Mouse (Mus musculus) spleen, adult 2 months (tissue): ENCODE results near the gene Pusl1. TPM values are rescaled to one million over a fixed set of nuclear protein-coding genes. Genes with fewer than 3 reads are reported as not detected.

Source experiments
- DNase-seq, 2 experiments: peaks; one replicate each; pipeline versions ENCODE4 v3.0.0 to v3.0.0-alpha.2; 2012 to 2021; ENCODE audit warnings: low spot score in 2 of 2, low read depth in 1 of 2
- H3K27ac ChIP-seq: fragments of 200-500 bp; 2 replicates; pipeline ENCODE4 v1.5.1; 2012; ENCODE audit warnings: low read length, inconsistent platforms; ENCODE audit not compliant: insufficient read depth
- H3K27me3 ChIP-seq: fragments of 200-500 bp; 2 replicates; pipeline ENCODE4 v1.6.1; 2012; ENCODE audit warnings: mild to moderate bottlenecking, moderate library complexity, low read length, inconsistent platforms; ENCODE audit not compliant: control insufficient read depth, insufficient read depth
- H3K36me3 ChIP-seq: fragments of 200-500 bp; 2 replicates; pipeline ENCODE4 v1.6.1; 2012; ENCODE audit warnings: mild to moderate bottlenecking, low read length, inconsistent platforms; ENCODE audit not compliant: control insufficient read depth, insufficient read depth
- H3K4me1 ChIP-seq: fragments of 200-500 bp; 2 replicates; pipeline ENCODE4 v1.6.1; 2011; ENCODE audit warnings: inconsistent platforms; ENCODE audit not compliant: control insufficient read depth, insufficient read depth, insufficient read length
- H3K4me3 ChIP-seq: fragments of 200-500 bp; 2 replicates; pipeline ENCODE4 v1.5.1; 2011; ENCODE audit warnings: mild to moderate bottlenecking, inconsistent platforms; ENCODE audit not compliant: insufficient read depth, insufficient read length; ENCODE audit errors: extremely low read depth
- CTCF ChIP-seq: fragments of 200-500 bp; IDR thresholded peaks from 2 replicates; pipeline ENCODE4 v1.5.1; 2011; ENCODE audit warnings: mild to moderate bottlenecking, inconsistent platforms; ENCODE audit not compliant: insufficient read depth, insufficient read length, insufficient replicate concordance; ENCODE audit errors: extremely low read depth
- POLR2A ChIP-seq: fragments of 200-500 bp; IDR thresholded peaks from 2 replicates; pipeline ENCODE4 v1.6.1; 2011; ENCODE audit warnings: low read depth, low read length, inconsistent platforms
- WGBS: fragments of 180-500 bp; shearing (Covaris S2); methylation state at CpG from one replicate; pipeline ENCODE4 v1.1.7; 2018; 5-methylcytosine and 5-hydroxymethylcytosine counted together
- polyA plus RNA-seq: library from polyadenylated mRNA; depleted of rRNA; stranded (reverse); fragments of >200 nt; gene quantifications from 2 replicates; pipeline ENCODE4 v1.2.3, GENCODE M21; 2012

The Pusl1 gene
- polyA plus RNA-seq, 1 experiment = 48.8 TPM

- DNase-seq = no peak
- peaks cover 20% of the 10 kb centered on the region for H3K36me3 ChIP-seq
- no peak for TF ChIP-seq POLR2A
- TF ChIP-seq CTCF = no peak
- peak overlapping the region; percentile 69 for H3K4me3 ChIP-seq
- peaks cover 6% of the 10 kb centered on the region; the same call in 1 of the 2 replicates for H3K4me1 ChIP-seq
- no peak overlapping the region for H3K27ac ChIP-seq
- 10% methylated on average over 22 of the region's 22 CpGs for WGBS
- H3K27me3 ChIP-seq = no peaks in the 10 kb centered on the region
These were observed 22.8 kb downstream of the Pusl1 start for GRCm38 (mm10) chr4:155868614-155869298.

GRCm38 (mm10) chr4:155863001-155863400, 28.6 kb downstream of the Pusl1 start, which contains the start of gene Tas1r3:
Gene Tas1r3 (minus strand): TSS chr4:155863362.
- Histone ChIP-seq H3K27ac (no peak within 1 kb of the TSS), H3K4me3 (no peak within 1 kb of the TSS), H3K36me3 (peaks cover 16% of the 10 kb centered on the region), H3K4me1 (no peaks in the 10 kb centered on the region), H3K27me3 (no peaks in the 10 kb centered on the region)
- 82% methylated on average over 5 of the region's 5 CpGs for WGBS
- TF ChIP-seq CTCF (no peak), POLR2A (no peak)
- DNase-seq = no peak

GRCm38 (mm10) chr4:155861787-155862186, 29.8 kb downstream of the Pusl1 start:
- no peaks in the 10 kb centered on the region for H3K27me3 ChIP-seq
- H3K36me3 ChIP-seq = peaks cover 15% of the 10 kb centered on the region
- TF ChIP-seq CTCF (no peak), POLR2A (no peak)
- no peak for DNase-seq
- 88% methylated on average over 7 of the region's 7 CpGs for WGBS
- no peak overlapping the region for H3K4me3 ChIP-seq
- no peaks in the 10 kb centered on the region for H3K4me1 ChIP-seq
- H3K27ac ChIP-seq = no peak overlapping the region

- TF ChIP-seq POLR2A = no peak
- TF ChIP-seq CTCF = no peak
- no peak overlapping the region for H3K27ac ChIP-seq
- no peaks in the 10 kb centered on the region for H3K27me3 ChIP-seq
- 58% methylated on average over 13 of the region's 13 CpGs for WGBS
- H3K4me3 ChIP-seq = no peak overlapping the region
- no peaks in the 10 kb centered on the region for H3K4me1 ChIP-seq
- H3K36me3 ChIP-seq = peaks cover 18% of the 10 kb centered on the region
- DNase-seq = no peak
These were observed 32.3 kb downstream of the Pusl1 start for GRCm38 (mm10) chr4:155859318-155859717.

GRCm38 (mm10) chr4:155856881-155857280, 34.7 kb downstream of the Pusl1 start:
- no peak overlapping the region for H3K4me3 ChIP-seq

GRCm38 (mm10) chr4:155856071-155856470, 35.5 kb downstream of the Pusl1 start:
- WGBS = 92% methylated on average over 12 of the region's 12 CpGs
- DNase-seq = no peak
- peaks cover 18% of the 10 kb centered on the region for H3K36me3 ChIP-seq

More at GRCm38 (mm10) chr4:155856881-155857280, 34.7 kb downstream of the Pusl1 start:
- Histone ChIP-seq H3K27ac (no peak overlapping the region), H3K36me3 (peaks cover 18% of the 10 kb centered on the region), H3K27me3 (no peaks in the 10 kb centered on the region), H3K4me1 (no peaks in the 10 kb centered on the region)
- 79% methylated on average over 3 of the region's 3 CpGs for WGBS
- no peak for DNase-seq
- no peak for TF ChIP-seq POLR2A
- TF ChIP-seq CTCF = no peak

GRCm38 (mm10) chr4:155854991-155855390, 36.6 kb downstream of the Pusl1 start:
- H3K4me1 ChIP-seq = no peaks in the 10 kb centered on the region; the same call in 1 of the 2 replicates
- no peak overlapping the region for H3K27ac ChIP-seq
- no peak overlapping the region for H3K4me3 ChIP-seq
- H3K27me3 ChIP-seq = no peaks in the 10 kb centered on the region
- H3K36me3 ChIP-seq = peaks cover 18% of the 10 kb centered on the region
- DNase-seq = no peak
- 97% methylated on average over 12 of the region's 12 CpGs for WGBS
- TF ChIP-seq POLR2A (no peak), CTCF (no peak)

More at GRCm38 (mm10) chr4:155856071-155856470, 35.5 kb downstream of the Pusl1 start:
- no peaks in the 10 kb centered on the region for H3K27me3 ChIP-seq
- H3K4me1 ChIP-seq = no peaks in the 10 kb centered on the region
- no peak overlapping the region for H3K27ac ChIP-seq
- TF ChIP-seq CTCF (no peak), POLR2A (no peak)
- H3K4me3 ChIP-seq = no peak overlapping the region
